Mouse (Mus musculus) gonadal fat pad, adult 2 months (tissue): Measurements from ENCODE around the gene Dusp7. TPM values are rescaled to one million over a fixed set of nuclear protein-coding genes. Genes with fewer than 3 reads are reported as not detected.

Experiments
- DNase-seq: peaks from one replicate; pipeline ENCODE4 v3.0.0-alpha.2; 2012; ENCODE audit warnings: low read depth
- polyA plus RNA-seq: library from polyadenylated mRNA; depleted of rRNA; stranded (reverse); fragments of >200 nt; gene quantifications from 2 replicates; pipeline ENCODE4 v1.2.3, GENCODE M21; 2012; rRNA removed

Gene Dusp7
- 43.8 and 53.6 TPM in 2 replicates for polyA plus RNA-seq

- DNase-seq: no peak
Measured at GRCm38 (mm10) chr9:106368112-106368717, at the start of gene Dusp7. Gene Dusp7, plus strand, starts transcription at chr9:106368632.

- no peak for DNase-seq
Measured at GRCm38 (mm10) chr9:106319095-106319494, 49.3 kb upstream of the Dusp7 start.

- DNase-seq: no peak
Measured at GRCm38 (mm10) chr9:106322497-106322896, 45.9 kb upstream of the Dusp7 start.

- DNase-seq: no peak
Measured at GRCm38 (mm10) chr9:106326241-106326640, 42.2 kb upstream of the Dusp7 start.

GRCm38 (mm10) chr9:106327125-106327809 is 41.2 kb upstream of the Dusp7 start:
- no peak for DNase-seq

- no peak for DNase-seq
Measured at GRCm38 (mm10) chr9:106328068-106328610, 40.3 kb upstream of the Dusp7 start.

GRCm38 (mm10) chr9:106328772-106329511 is 39.5 kb upstream of the Dusp7 start:
- no peak for DNase-seq

- DNase-seq: no peak
Measured at GRCm38 (mm10) chr9:106332746-106333145, 35.7 kb upstream of the Dusp7 start.

GRCm38 (mm10) chr9:106337620-106338019 is 30.8 kb upstream of the Dusp7 start:
- DNase-seq: no peak

GRCm38 (mm10) chr9:106338462-106339172 is 29.8 kb upstream of the Dusp7 start:
- DNase-seq: no peak

GRCm38 (mm10) chr9:106339173-106339558 is 29.3 kb upstream of the Dusp7 start:
- DNase-seq: no peak

GRCm38 (mm10) chr9:106339730-106340129 is 28.7 kb upstream of the Dusp7 start:
- no peak for DNase-seq

- no peak for DNase-seq
Measured at GRCm38 (mm10) chr9:106340501-106341312, 27.7 kb upstream of the Dusp7 start.

GRCm38 (mm10) chr9:106341313-106341686 is 27.1 kb upstream of the Dusp7 start:
- no peak for DNase-seq

- no peak for DNase-seq
Measured at GRCm38 (mm10) chr9:106342573-106342972, 25.9 kb upstream of the Dusp7 start.

- no peak for DNase-seq
Measured at GRCm38 (mm10) chr9:106345167-106345566, 23.3 kb upstream of the Dusp7 start.

GRCm38 (mm10) chr9:106345630-106346029 is 22.8 kb upstream of the Dusp7 start:
- DNase-seq: no peak

GRCm38 (mm10) chr9:106348281-106348680 is 20.2 kb upstream of the Dusp7 start:
- no peak for DNase-seq

GRCm38 (mm10) chr9:106349075-106349474 is 19.4 kb upstream of the Dusp7 start:
- DNase-seq: no peak

GRCm38 (mm10) chr9:106351178-106351577 is 17.3 kb upstream of the Dusp7 start:
- DNase-seq: no peak

- no peak for DNase-seq
Measured at GRCm38 (mm10) chr9:106353779-106354178, 14.7 kb upstream of the Dusp7 start.
